ENCODE assay signal across 7 mouse cellular contexts in genomic region chr5:63811819-63812508, GRCm38 (mm10). TPM values are rescaled to one million over a fixed set of nuclear protein-coding genes. Genes with fewer than 3 reads are reported as not detected.
DNase-seq lines count a peak whose midpoint lies in the region; ATAC-seq and TF ChIP-seq lines count a peak whose summit lies in the region.

Gene 0610040J01Rik, plus strand, starts transcription at chr5:63812363.

- H3K4me2 ChIP-seq in embryonic facial prominence, embryonic 13.5 days = peak within 1 kb of the TSS; percentile 97
- peak within 1 kb of the TSS; percentile 97 for H3K4me2 ChIP-seq in kidney, embryonic 14.5 days (replicated peaks; ENCODE audit: low read depth, low read length)
- peak within 1 kb of the TSS; percentile 95 for H3K4me2 ChIP-seq in limb, embryonic 13.5 days (replicated peaks)
- H3K4me2 ChIP-seq in midbrain, embryonic 14.5 days (ENCODE audit: low read length) = peak within 1 kb of the TSS; percentile 91

- no peaks in the 10 kb centered on the region; the same call in 1 of the 2 replicates for H3K4me1 ChIP-seq in embryonic facial prominence, embryonic 13.5 days
- H3K4me1 ChIP-seq in heart, embryonic 10.5 days = peaks cover 6% of the 10 kb centered on the region; the same call in 1 of the 2 replicates
- H3K4me1 ChIP-seq in kidney, embryonic 14.5 days (ENCODE audit: control insufficient read depth, insufficient read depth, low read length) = no peaks in the 10 kb centered on the region
- no peaks in the 10 kb centered on the region for H3K4me1 ChIP-seq in limb, embryonic 13.5 days
- H3K4me1 ChIP-seq in midbrain, embryonic 14.5 days (ENCODE audit: control insufficient read depth, insufficient read depth, low read length) = peaks cover 4% of the 10 kb centered on the region; the same call in 1 of the 2 replicates
- H3K4me1 ChIP-seq in spleen, adult 2 months (ENCODE audit: control insufficient read depth, insufficient read depth, insufficient read length) = peaks cover 4% of the 10 kb centered on the region; the same call in 1 of the 2 replicates

- peak within 1 kb of the TSS; percentile 59 for H3K4me3 ChIP-seq in embryonic facial prominence, embryonic 13.5 days
- H3K4me3 ChIP-seq in heart, embryonic 10.5 days = peak within 1 kb of the TSS; percentile 64
- H3K4me3 ChIP-seq in kidney, embryonic 14.5 days (ENCODE audit: low read length) = peak within 1 kb of the TSS; percentile 60
- peak within 1 kb of the TSS; percentile 58 for H3K4me3 ChIP-seq in limb, embryonic 13.5 days
- peak within 1 kb of the TSS; percentile 50 for H3K4me3 ChIP-seq in midbrain, embryonic 14.5 days (replicated peaks; ENCODE audit: low read depth, low read length)
- H3K4me3 ChIP-seq in spleen, adult 2 months (ENCODE audit: extremely low read depth, insufficient read depth, insufficient read length) = peak within 1 kb of the TSS; percentile 54; the same call in 1 of the 2 replicates

- peak; percentile 86 for DNase-seq in brain, adult 2 months (ENCODE audit: low read depth, low spot score)
- peak; percentile 84 for DNase-seq in heart, embryonic 10.5 days (ENCODE audit: low spot score)
- peak; percentile 84 for DNase-seq in midbrain, embryonic 14.5 days
- DNase-seq in spleen, adult 2 months (ENCODE audit: low read depth in 1 of 2, low spot score in 2 of 2) = peak; percentile 54 to 67

- WGBS in embryonic facial prominence, embryonic 13.5 days = 2% methylated on average over 42 of the region's 42 CpGs
- WGBS in heart, embryonic 10.5 days = 4% methylated on average over 42 of the region's 42 CpGs
- WGBS in kidney, embryonic 14.5 days = 3% methylated on average over 41 of the region's 42 CpGs
- 3% methylated on average over 42 of the region's 42 CpGs for WGBS in limb, embryonic 13.5 days
- 3% methylated on average over 42 of the region's 42 CpGs for WGBS in midbrain, embryonic 14.5 days
- 3% methylated on average over 42 of the region's 42 CpGs for WGBS in spleen, adult 2 months

- peak; percentile 65; the same call in 1 of the 2 replicates for TF ChIP-seq CTCF in spleen, adult 2 months (IDR thresholded peaks at IDR 0.05; ENCODE audit: extremely low read depth, insufficient read depth, insufficient read length, insufficient replicate concordance)

- H3K36me3 ChIP-seq in embryonic facial prominence, embryonic 13.5 days = no peaks in the 10 kb centered on the region
- H3K36me3 ChIP-seq in heart, embryonic 10.5 days = no peaks in the 10 kb centered on the region
- H3K36me3 ChIP-seq in kidney, embryonic 14.5 days (ENCODE audit: control insufficient read depth, insufficient read depth, low read length) = no peaks in the 10 kb centered on the region
- no peaks in the 10 kb centered on the region for H3K36me3 ChIP-seq in limb, embryonic 13.5 days
- no peaks in the 10 kb centered on the region for H3K36me3 ChIP-seq in midbrain, embryonic 14.5 days (ENCODE audit: control insufficient read depth, insufficient read depth, low read length)
- no peaks in the 10 kb centered on the region for H3K36me3 ChIP-seq in spleen, adult 2 months (ENCODE audit: control insufficient read depth, insufficient read depth, low read length)

- no peak within 1 kb of the TSS for H3K27ac ChIP-seq in embryonic facial prominence, embryonic 13.5 days
- H3K27ac ChIP-seq in heart, embryonic 10.5 days = peak within 1 kb of the TSS; percentile 73
- H3K27ac ChIP-seq in kidney, embryonic 14.5 days (ENCODE audit: low read depth, low read length) = no peak within 1 kb of the TSS
- no peak within 1 kb of the TSS for H3K27ac ChIP-seq in limb, embryonic 13.5 days
- no peak within 1 kb of the TSS for H3K27ac ChIP-seq in midbrain, embryonic 14.5 days (replicated peaks; ENCODE audit: low read depth, low read length)
- no peak within 1 kb of the TSS for H3K27ac ChIP-seq in spleen, adult 2 months (ENCODE audit: insufficient read depth, low read length)

- TF ChIP-seq POLR2A in spleen, adult 2 months (IDR thresholded peaks at IDR 0.05; ENCODE audit: low read depth, low read length) = no peak

- peak within 1 kb of the TSS; percentile 67 for H3K9ac ChIP-seq in embryonic facial prominence, embryonic 13.5 days
- peak within 1 kb of the TSS; percentile 76 for H3K9ac ChIP-seq in kidney, embryonic 14.5 days (ENCODE audit: low read depth, low read length)
- peak within 1 kb of the TSS; percentile 70 for H3K9ac ChIP-seq in limb, embryonic 13.5 days
- peak within 1 kb of the TSS; percentile 39; the same call in 1 of the 2 replicates for H3K9ac ChIP-seq in midbrain, embryonic 14.5 days (replicated peaks; ENCODE audit: low read length)

- peak; percentile 81 for ATAC-seq in embryonic facial prominence, embryonic 13.5 days (ENCODE audit: insufficient number of reproducible peaks, insufficient read depth, low FRiP score, low TSS enrichment, low read depth)
- peak; percentile 92 for ATAC-seq in kidney, embryonic 14.5 days (ENCODE audit: low FRiP score, low TSS enrichment)
- ATAC-seq in limb, embryonic 13.5 days (ENCODE audit: low FRiP score, low read depth) = peak; percentile 91
- peak; percentile 79 for ATAC-seq in midbrain, embryonic 14.5 days (ENCODE audit: low FRiP score, low TSS enrichment)

- peaks cover 27% of the 10 kb centered on the region for H3K27me3 ChIP-seq in embryonic facial prominence, embryonic 13.5 days
- peaks cover 28% of the 10 kb centered on the region for H3K27me3 ChIP-seq in heart, embryonic 10.5 days (ENCODE audit: insufficient read depth, poor library complexity, severe bottlenecking)
- no peaks in the 10 kb centered on the region for H3K27me3 ChIP-seq in kidney, embryonic 14.5 days (ENCODE audit: control insufficient read depth, insufficient read depth, low read length)
- H3K27me3 ChIP-seq in limb, embryonic 13.5 days = peaks cover 25% of the 10 kb centered on the region
- H3K27me3 ChIP-seq in midbrain, embryonic 14.5 days (ENCODE audit: control insufficient read depth, insufficient read depth, low read length) = peaks cover 23% of the 10 kb centered on the region
- peaks cover 11% of the 10 kb centered on the region for H3K27me3 ChIP-seq in spleen, adult 2 months (ENCODE audit: control insufficient read depth, insufficient read depth, low read length)

- H3K9me3 ChIP-seq in embryonic facial prominence, embryonic 13.5 days = no peaks in the 10 kb centered on the region
- H3K9me3 ChIP-seq in heart, embryonic 10.5 days = no peaks in the 10 kb centered on the region
- H3K9me3 ChIP-seq in kidney, embryonic 14.5 days (ENCODE audit: control insufficient read depth, low read length) = no peaks in the 10 kb centered on the region
- no peaks in the 10 kb centered on the region for H3K9me3 ChIP-seq in limb, embryonic 13.5 days
- H3K9me3 ChIP-seq in midbrain, embryonic 14.5 days (ENCODE audit: control insufficient read depth, low read length) = no peaks in the 10 kb centered on the region

RNA-seq across cellular contexts. Expression of gene 0610040J01Rik, which starts in this region (rescaled TPM):
- polyA plus RNA-seq in embryonic facial prominence, embryonic 13.5 days (2015; fragmentation: Nextera tagmentation; extraction: Ambion mirVana) = 3.2 and 3.4 TPM in 2 replicates
- 1.2 and 7.1 TPM in 2 replicates for polyA plus RNA-seq in heart, embryonic 10.5 days (2016; fragmentation: Nextera tagmentation; extraction: Ambion mirVana)
- polyA plus RNA-seq in kidney, embryonic 14.5 days (2014; fragmentation: Nextera tagmentation; extraction: Ambion mirVana) = 31.2 and 33.2 TPM in 2 replicates
- 6.1 and 8.2 TPM in 2 replicates for polyA plus RNA-seq in limb, embryonic 13.5 days (2015; fragmentation: Nextera tagmentation; extraction: Ambion mirVana)
- 1.3 and 1.6 TPM in 2 replicates for polyA plus RNA-seq in midbrain, embryonic 14.5 days (2014; fragmentation: Nextera tagmentation; extraction: Ambion mirVana)
- 1.3 and 1.4 TPM in 2 replicates for polyA plus RNA-seq in spleen, adult 2 months (2012; rRNA removed)
